Mouse (Mus musculus): ENCODE results near the gene Slc25a44. TPM values are rescaled to one million over a fixed set of nuclear protein-coding genes. Genes with fewer than 3 reads are reported as not detected.
"Not testable (repeated sequence)": the region's sequence is repeated elsewhere in the genome, so short reads cannot be mapped to it uniquely, and the experiment has no call there.

The Slc25a44 gene
- polyA plus RNA-seq, 1 experiment, result not detected

DNA sequence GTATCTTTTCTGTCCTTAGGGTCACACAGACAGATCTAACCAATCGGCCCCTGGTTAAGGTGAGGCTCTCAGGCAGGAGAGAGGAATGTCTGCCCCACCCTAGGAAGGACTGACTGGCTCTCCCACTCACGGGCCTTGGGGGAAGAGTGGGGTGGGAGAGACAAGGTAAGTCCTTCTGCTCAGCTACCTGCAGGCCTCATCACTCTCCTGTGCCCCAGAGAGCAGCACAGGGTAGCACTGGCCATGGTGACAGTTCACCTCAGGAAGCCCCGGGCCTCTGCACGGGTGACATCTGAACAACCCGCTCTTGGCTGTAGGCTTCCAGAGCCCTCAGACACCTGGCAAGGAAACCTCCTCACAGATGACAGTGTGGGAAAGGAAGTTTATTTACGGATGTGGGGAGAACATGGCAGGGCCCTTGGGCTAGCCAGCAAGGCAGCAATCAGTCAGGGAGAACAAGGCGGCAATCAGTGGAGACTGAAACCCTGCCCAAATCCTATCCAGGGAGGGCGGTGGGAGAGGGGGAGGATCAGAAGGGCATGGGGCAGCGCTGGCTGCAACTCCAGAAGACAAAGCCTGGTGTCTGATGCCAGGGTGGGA lies 31.1 kb downstream of the Slc25a44 start:
- TF ChIP-seq POLR2A (IDR thresholded peaks at IDR 0.05; ENCODE audit: insufficient read depth, low read depth, low read length) (no peak), CTCF (IDR thresholded peaks at IDR 0.05; ENCODE audit: insufficient read depth, low read depth, low read length) (no peak)
- WGBS, result 78% methylated on average over 9 of the region's 9 CpGs
- H3K4me1 ChIP-seq (ENCODE audit: control insufficient read depth, insufficient read depth, low read length), result peaks cover 7% of the 10 kb centered on the region; the same call in 1 of the 2 replicates

DNA sequence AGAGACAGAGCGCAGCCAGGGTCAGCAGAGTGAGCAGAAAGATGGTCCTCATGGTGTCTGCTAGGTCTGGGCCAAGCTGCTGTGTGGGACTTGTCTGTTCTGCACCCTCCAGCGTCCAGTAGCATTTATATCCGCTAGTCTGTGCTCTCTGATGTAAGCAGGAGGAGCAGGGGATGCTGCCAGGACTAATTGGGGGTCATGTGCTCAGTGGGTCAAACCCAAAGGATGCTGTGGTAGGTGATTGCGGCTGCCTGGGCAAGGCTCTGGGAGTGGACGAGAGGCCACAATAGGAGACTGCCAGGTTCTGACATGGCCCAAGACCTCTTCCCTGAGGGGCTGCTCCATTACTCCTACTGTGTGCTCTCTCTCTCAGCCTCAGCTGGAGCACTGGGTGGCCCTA lies 40.6 kb downstream of the Slc25a44 start, which contains the start of gene Bglap:
Gene Bglap (minus strand): TSS at position 101 of the 400 bp plus-strand sequence.
- TF ChIP-seq POLR2A (IDR thresholded peaks at IDR 0.05; ENCODE audit: insufficient read depth, low read depth, low read length), result no peak
- TF ChIP-seq CTCF (IDR thresholded peaks at IDR 0.05; ENCODE audit: insufficient read depth, low read depth, low read length), result no peak
- whole genome bisulfite sequencing, result 75% methylated on average over 5 of the region's 5 CpGs
- peaks cover 11% of the 10 kb centered on the region for H3K4me1 ChIP-seq (ENCODE audit: control insufficient read depth, insufficient read depth, low read length)
- no peak within 1 kb of the TSS for H3K27ac ChIP-seq (ENCODE audit: insufficient read depth, low read depth, low read length)
- H3K4me3 ChIP-seq (ENCODE audit: insufficient read depth, low read depth, low read length), result no peak within 1 kb of the TSS

More for the DNA sequence above, 31.1 kb downstream of the Slc25a44 start:
- H3K4me3 ChIP-seq (ENCODE audit: insufficient read depth, low read depth, low read length), result no peak overlapping the region
- no peak overlapping the region for H3K27ac ChIP-seq (ENCODE audit: insufficient read depth, low read depth, low read length)

DNA sequence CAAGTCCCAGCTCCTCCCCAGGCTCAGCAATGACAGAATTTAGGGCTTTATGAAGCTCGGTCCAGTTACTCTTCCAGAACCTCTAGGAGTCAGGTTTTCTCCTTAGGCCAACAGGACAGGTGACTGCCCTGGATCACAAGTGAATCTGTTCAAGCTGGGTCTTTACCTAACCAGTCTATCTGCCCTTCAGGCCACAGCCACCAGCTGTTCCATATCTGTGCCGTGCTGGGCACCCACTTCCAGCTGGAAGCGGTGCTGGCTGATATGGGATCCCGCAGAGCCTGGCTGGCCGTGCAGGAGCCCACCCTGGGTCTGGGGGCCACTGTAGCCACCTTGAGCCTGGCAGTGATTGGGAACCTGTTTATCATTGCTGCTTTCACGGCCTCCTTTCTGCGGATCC lies 42.6 kb downstream of the Slc25a44 start:
- H3K4me3 ChIP-seq (ENCODE audit: insufficient read depth, low read depth, low read length), result not testable (repeated sequence)
- Histone ChIP-seq H3K4me1 (ENCODE audit: control insufficient read depth, insufficient read depth, low read length) (peaks cover 13% of the 10 kb centered on the region), H3K27ac (ENCODE audit: insufficient read depth, low read depth, low read length) (0 out of 2 replicates have a peak overlapping the region, but pooled peaks have one; percentile 44)
- 55% methylated on average over 3 of the region's 7 CpGs for WGBS

DNA sequence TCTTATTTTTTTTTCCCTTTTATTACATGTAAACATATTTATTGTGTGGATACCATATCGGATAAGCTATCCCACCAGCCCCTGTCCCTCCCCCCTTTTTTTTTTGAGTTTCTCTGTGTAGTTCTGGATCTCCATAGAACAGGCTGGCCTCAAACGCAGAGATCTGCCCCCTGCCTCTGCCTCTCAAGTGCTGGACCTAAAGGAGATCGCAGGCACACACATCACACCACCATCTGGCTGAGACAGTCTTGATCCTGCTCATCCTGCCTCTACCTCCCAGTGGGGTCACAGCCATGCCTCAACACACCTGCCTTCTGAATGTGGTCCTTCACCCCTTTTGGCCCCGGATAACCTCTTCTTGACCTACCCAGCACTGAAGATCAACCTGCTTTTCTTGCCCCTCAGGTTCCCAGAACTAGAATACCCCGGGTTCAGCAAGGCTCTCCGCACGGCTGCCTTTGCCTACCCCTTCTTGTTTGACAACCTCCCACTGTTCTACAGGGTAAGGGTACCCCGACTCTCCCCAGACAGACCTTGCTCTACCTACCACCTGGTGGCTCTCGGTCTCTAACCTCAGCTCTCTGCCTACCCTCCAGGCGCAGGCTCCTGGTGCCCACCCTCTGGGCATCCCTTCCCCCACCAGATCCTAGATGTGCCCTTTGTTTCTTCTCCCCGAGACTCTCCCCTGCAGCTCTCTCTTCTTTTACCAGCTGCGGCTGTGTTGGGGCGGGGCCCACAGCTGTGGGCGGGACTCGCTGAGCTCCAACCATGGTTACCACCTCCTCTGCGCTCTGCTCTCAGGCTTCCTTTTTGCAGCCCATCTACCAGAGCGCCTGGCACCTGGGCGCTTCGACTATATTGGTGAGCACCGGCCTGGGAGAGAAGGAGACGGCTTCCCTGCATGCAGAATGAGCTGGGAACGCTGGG lies 43.3 kb downstream of the Slc25a44 start:
- Histone ChIP-seq H3K27ac (ENCODE audit: insufficient read depth, low read depth, low read length) (peak overlapping the region; percentile 94), H3K4me1 (ENCODE audit: control insufficient read depth, insufficient read depth, low read length) (peaks cover 19% of the 10 kb centered on the region), H3K4me3 (ENCODE audit: insufficient read depth, low read depth, low read length) (peak overlapping the region; percentile 44)
- WGBS, result 6% methylated on average over 22 of the region's 22 CpGs

DNA sequence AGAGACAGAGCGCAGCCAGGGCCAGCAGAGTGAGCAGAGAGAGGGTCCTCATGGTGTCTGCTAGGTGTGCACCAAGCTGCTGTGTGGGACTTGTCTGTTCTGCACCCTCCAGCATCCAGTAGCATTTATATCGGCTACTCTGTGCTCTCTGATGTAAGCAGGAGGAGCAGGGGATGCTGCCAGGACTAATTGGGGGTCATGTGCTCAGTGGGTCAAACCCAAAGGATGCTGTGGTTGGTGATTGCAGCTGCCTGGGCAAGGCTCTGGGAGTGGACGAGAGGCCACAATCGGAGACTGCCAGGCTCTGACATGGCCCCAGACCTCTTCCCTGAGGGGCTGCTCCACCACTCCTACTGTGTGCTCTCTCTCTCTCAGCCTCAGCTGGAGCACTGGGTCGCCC lies 46.3 kb downstream of the Slc25a44 start, which contains the start of gene Bglap2:
Gene Bglap2 (minus strand): TSS at position 101 of the 400 bp plus-strand sequence.
- H3K27ac ChIP-seq (ENCODE audit: insufficient read depth, low read depth, low read length); H3K4me3 ChIP-seq (ENCODE audit: insufficient read depth, low read depth, low read length): not testable (repeated sequence)
- H3K4me1 ChIP-seq (ENCODE audit: control insufficient read depth, insufficient read depth, low read length), result peaks cover 29% of the 10 kb centered on the region
- 69% methylated on average over 5 of the region's 5 CpGs for WGBS

DNA sequence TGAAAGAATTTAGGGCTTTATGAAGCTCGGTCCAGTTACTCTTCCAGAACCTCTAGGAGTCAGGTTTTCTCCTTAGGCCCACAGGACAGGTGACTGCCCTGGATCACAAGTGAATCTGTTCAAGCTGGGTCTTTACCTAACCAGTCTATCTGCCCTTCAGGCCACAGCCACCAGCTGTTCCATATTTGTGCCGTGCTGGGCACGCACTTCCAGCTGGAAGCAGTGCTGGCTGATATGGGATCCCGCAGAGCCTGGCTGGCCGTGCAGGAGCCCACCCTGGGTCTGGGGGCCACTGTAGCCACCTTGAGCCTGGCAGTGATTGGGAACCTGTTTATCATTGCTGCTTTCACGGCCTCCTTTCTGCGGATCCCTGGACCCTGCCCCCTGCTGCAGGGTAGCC lies 48.3 kb downstream of the Slc25a44 start:
- WGBS, result 38% methylated on average over 7 of the region's 7 CpGs
- not testable (repeated sequence) for H3K4me3 ChIP-seq (ENCODE audit: insufficient read depth, low read depth, low read length)
- H3K4me1 ChIP-seq (ENCODE audit: control insufficient read depth, insufficient read depth, low read length), result peaks cover 21% of the 10 kb centered on the region
- H3K27ac ChIP-seq (ENCODE audit: insufficient read depth, low read depth, low read length), result peak overlapping the region; percentile 20; the same call in 1 of the 2 replicates

DNA sequence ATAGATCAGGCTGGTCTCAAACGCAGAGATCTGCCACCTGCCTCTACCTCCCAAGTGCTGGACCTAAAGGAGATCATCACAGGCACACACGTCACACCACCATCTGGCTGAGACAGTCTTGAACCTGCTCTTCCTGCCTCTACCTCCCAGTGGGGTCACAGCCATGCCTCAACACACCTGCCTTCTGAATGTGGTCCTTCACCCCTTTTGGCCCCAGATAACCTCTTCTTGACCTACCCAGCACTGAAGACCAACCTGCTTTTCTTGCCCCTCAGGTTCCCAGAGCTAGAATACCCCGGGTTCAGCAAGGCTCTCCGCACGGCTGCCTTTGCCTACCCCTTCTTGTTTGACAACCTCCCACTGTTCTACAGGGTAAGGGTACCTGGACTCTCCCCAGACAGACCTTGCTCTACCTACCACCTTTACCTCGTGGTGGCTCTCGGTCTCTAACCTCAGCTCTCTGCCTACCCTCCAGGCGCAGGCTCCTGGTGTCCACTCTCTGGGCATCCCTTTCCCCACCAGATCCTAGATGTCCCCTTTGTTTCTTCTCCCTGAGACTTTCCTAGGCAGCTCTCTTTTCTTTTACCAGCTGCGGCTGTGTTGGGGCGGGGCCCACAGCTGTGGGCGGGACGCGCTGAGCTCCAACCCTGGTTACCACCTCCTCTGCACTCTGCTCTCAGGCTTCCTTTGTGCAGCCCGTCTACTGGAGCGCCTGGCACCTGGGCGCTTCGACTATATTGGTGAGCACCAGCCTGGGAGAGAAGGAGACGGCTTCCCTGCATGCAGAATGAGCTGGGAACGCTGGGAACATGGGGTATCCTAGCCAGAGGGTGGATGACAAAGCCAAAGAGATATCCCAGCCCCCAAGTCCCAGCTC lies 49.0 kb downstream of the Slc25a44 start:
- 0 out of 2 replicates have a peak, but pooled peaks have one; percentile 35 for TF ChIP-seq POLR2A (IDR thresholded peaks at IDR 0.05; ENCODE audit: insufficient read depth, low read depth, low read length)
- Histone ChIP-seq H3K4me3 (ENCODE audit: insufficient read depth, low read depth, low read length) (peak overlapping the region; percentile 11; the same call in 1 of the 2 replicates), H3K27ac (ENCODE audit: insufficient read depth, low read depth, low read length) (peak overlapping the region; percentile 20; the same call in 1 of the 2 replicates), H3K4me1 (ENCODE audit: control insufficient read depth, insufficient read depth, low read length) (peaks cover 18% of the 10 kb centered on the region)
- 13% methylated on average over 19 of the region's 19 CpGs for WGBS

DNA sequence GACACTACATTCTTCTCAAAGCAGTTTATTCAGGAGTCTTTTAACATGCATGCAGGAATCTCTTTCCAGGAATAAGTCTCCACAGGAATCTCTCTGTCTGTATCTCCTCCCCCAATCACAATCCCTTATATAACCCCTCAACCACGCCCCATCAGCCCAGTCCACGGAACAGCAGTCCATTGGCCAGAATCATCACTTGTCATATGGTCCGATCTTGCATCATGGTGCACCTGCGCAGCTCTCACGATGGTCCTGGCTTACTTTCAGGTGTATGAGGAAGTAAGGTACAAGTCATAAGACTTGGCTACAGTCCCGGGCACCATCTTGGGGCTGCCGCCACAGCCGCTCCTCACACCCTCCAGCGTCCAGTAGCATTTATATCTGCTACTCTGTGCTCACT lies 52.3 kb downstream of the Slc25a44 start, which contains the start of gene Bglap3:
Gene Bglap3 (minus strand): TSS at position 101 of the 400 bp plus-strand sequence.
- not testable (repeated sequence) for H3K4me3 ChIP-seq (ENCODE audit: insufficient read depth, low read depth, low read length); H3K27ac ChIP-seq (ENCODE audit: insufficient read depth, low read depth, low read length)
- WGBS, result 92% methylated on average over 9 of the region's 9 CpGs
- peaks cover 20% of the 10 kb centered on the region for H3K4me1 ChIP-seq (ENCODE audit: control insufficient read depth, insufficient read depth, low read length)

DNA sequence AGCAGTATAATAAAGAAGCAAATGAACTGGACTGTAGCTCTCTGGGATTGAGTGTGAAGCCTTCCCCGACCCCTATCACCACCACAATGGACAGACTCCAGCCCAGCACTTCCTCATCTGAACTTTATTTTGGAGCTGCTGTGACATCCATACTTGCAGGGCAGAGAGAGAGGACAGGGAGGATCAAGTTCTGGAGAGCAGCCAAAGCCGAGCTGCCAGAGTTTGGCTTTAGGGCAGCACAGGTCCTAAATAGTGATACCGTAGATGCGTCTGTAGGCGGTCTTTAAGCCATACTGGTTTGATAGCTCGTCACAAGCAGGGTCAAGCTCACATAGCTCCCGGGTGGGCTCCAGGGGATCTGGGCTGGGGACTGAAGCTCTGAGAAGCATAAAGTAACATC lies 56.4 kb downstream of the Slc25a44 start:
- 82% methylated on average over 7 of the region's 7 CpGs for WGBS
- peaks cover 28% of the 10 kb centered on the region for H3K4me1 ChIP-seq (ENCODE audit: control insufficient read depth, insufficient read depth, low read length)
- H3K4me3 ChIP-seq (ENCODE audit: insufficient read depth, low read depth, low read length); H3K27ac ChIP-seq (ENCODE audit: insufficient read depth, low read depth, low read length): not testable (repeated sequence)

DNA sequence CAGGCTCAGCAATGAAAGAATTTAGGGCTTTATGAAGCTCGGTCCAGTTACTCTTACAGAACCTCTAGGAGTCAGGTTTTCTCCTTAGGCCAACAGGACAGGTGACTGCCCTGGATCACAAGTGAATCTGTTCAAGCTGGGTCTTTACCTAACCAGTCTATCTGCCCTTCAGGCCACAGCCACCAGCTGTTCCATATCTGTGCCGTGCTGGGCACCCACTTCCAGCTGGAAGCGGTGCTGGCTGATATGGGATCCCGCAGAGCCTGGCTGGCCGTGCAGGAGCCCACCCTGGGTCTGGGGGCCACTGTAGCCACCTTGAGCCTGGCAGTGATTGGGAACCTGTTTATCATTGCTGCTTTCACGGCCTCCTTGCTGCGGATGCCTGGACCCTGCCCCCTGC lies 57.4 kb downstream of the Slc25a44 start:
- H3K4me3 ChIP-seq (ENCODE audit: insufficient read depth, low read depth, low read length); H3K27ac ChIP-seq (ENCODE audit: insufficient read depth, low read depth, low read length): not testable (repeated sequence)
- H3K4me1 ChIP-seq (ENCODE audit: control insufficient read depth, insufficient read depth, low read length), result peaks cover 28% of the 10 kb centered on the region
- WGBS, result 64% methylated on average over 5 of the region's 7 CpGs

DNA sequence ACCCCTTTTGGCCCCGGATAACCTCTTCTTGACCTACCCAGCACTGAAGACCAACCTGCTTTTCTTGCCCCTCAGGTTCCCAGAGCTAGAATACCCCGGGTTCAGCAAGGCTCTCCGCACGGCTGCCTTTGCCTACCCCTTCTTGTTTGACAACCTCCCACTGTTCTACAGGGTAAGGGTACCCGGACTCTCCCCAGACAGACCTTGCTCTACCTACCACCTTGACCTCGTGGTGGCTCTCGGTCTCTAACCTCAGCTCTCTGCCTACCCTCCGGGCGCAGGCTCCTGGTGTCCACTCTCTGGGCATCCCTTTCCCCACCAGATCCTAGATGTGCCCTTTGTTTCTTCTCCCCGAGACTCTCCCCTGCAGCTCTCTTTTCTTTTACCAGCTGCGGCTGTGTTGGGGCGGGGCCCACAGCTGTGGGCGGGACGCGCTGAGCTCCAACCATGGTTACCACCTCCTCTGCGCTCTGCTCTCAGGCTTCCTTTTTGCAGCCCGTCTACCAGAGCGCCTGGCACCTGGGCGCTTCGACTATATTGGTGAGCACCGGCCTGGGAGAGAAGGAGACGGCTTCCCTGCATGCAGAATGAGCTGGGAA lies 58.0 kb downstream of the Slc25a44 start:
- WGBS, result 3% methylated on average over 22 of the region's 22 CpGs

More for the DNA sequence above, 58.0 kb downstream of the Slc25a44 start:
- peaks cover 28% of the 10 kb centered on the region for H3K4me1 ChIP-seq (ENCODE audit: control insufficient read depth, insufficient read depth, low read length)
- peak overlapping the region; percentile 53 for H3K4me3 ChIP-seq (ENCODE audit: insufficient read depth, low read depth, low read length)
- H3K27ac ChIP-seq (ENCODE audit: insufficient read depth, low read depth, low read length), result peak overlapping the region; percentile 59; the same call in 1 of the 2 replicates

Data from olfactory bulb, adult 2 months (tissue).